Mouse (Mus musculus) heart, embryonic 16.5 days (tissue): Measurements from ENCODE around the gene Prkaa2. TPM values are rescaled to one million over a fixed set of nuclear protein-coding genes. Genes with fewer than 3 reads are reported as not detected.

Source experiments
- ATAC-seq: fragments of 200-750 bp; cut with Nextera tagmentation; replicated peaks from 2 replicates; pipeline ENCODE4 v1.8.0; 2017; ENCODE audit warnings: moderate number of reproducible peaks; ENCODE audit not compliant: insufficient read depth, low FRiP score; ENCODE audit errors: extremely low read depth
- H3K27ac ChIP-seq: fragments of 300-500 bp; sonication (generic); 2 replicates; pipeline ENCODE4 v1.5.1; 2014; ENCODE audit warnings: mild to moderate bottlenecking, low read length, control low read depth, moderate library complexity
- H3K27me3 ChIP-seq: fragments of 300-500 bp; sonication (generic); 2 replicates; pipeline ENCODE4 v1.6.1; 2014; ENCODE audit warnings: low read length, mixed read lengths; ENCODE audit not compliant: control insufficient read depth, insufficient read depth
- H3K36me3 ChIP-seq: fragments of 300-500 bp; sonication (generic); 2 replicates; pipeline ENCODE4 v1.6.1; 2014; ENCODE audit not compliant: control insufficient read depth, insufficient read depth
- H3K4me1 ChIP-seq: fragments of 300-500 bp; sonication (generic); 2 replicates; pipeline ENCODE4 v1.6.1; 2014; ENCODE audit warnings: low read length, mixed read lengths; ENCODE audit not compliant: control insufficient read depth, insufficient read depth
- H3K4me2 ChIP-seq: fragments of 300-500 bp; sonication (generic); 2 replicates; pipeline ENCODE4 v1.6.1; 2014; ENCODE audit warnings: low read depth, mild to moderate bottlenecking, control low read depth, low read length
- H3K4me3 ChIP-seq: fragments of 300-500 bp; sonication (generic); 2 replicates; pipeline ENCODE4 v1.5.1; 2014; ENCODE audit warnings: mild to moderate bottlenecking, control low read depth, low read length
- H3K9ac ChIP-seq: fragments of 300-500 bp; sonication (generic); 2 replicates; pipeline ENCODE4 v1.6.1; 2014; ENCODE audit warnings: low read length, control low read depth
- H3K9me3 ChIP-seq: fragments of 300-500 bp; sonication (generic); replicated peaks from 2 replicates; pipeline ENCODE4 v1.6.1; 2016; ENCODE audit warnings: low read length; ENCODE audit not compliant: control insufficient read depth
- WGBS: fragments of 180-500 bp; shearing (Covaris S2); extraction: QIAGEN DNeasy Blood & Tissue Kit; methylation state at CpG from one replicate; pipeline ENCODE4 v1.1.7; 2014; 5-methylcytosine and 5-hydroxymethylcytosine counted together
- polyA plus RNA-seq: library from polyadenylated mRNA; unstranded; fragments of >200 nt; fragmentation: Nextera tagmentation; extraction: Ambion mirVana; gene quantifications from 2 replicates; pipeline ENCODE4 v1.2.1, GENCODE M21; 2015

The Prkaa2 gene
- polyA plus RNA-seq, 1 experiment from 2014 or later: 45.3 TPM

GRCm38 (mm10) chr4:105111770-105112169, 2.1 kb upstream of the Prkaa2 start:
- no peaks in the 10 kb centered on the region for H3K27me3 ChIP-seq
- no peak overlapping the region for H3K4me2 ChIP-seq
- ATAC-seq: no peak
- H3K4me1 ChIP-seq: peaks cover 7% of the 10 kb centered on the region; the same call in 1 of the 2 replicates
- no peak overlapping the region for H3K27ac ChIP-seq
- WGBS: 79% methylated on average over 11 of the region's 11 CpGs
- no peak overlapping the region for H3K9ac ChIP-seq
- H3K36me3 ChIP-seq: no peaks in the 10 kb centered on the region
- H3K9me3 ChIP-seq: no peaks in the 10 kb centered on the region
- H3K4me3 ChIP-seq: no peak overlapping the region

- Histone ChIP-seq H3K36me3 (no peaks in the 10 kb centered on the region), H3K27ac (peak overlapping the region; percentile 98), H3K4me2 (peak overlapping the region; percentile 94), H3K27me3 (no peaks in the 10 kb centered on the region), H3K9me3 (no peaks in the 10 kb centered on the region), H3K9ac (peak overlapping the region; percentile 97), H3K4me1 (peaks cover 7% of the 10 kb centered on the region; the same call in 1 of the 2 replicates), H3K4me3 (peak overlapping the region; percentile 85)
- 57% methylated on average over 4 of the region's 4 CpGs for WGBS
- no peak for ATAC-seq
Observed at GRCm38 (mm10) chr4:105110684-105111035, 970 bp upstream of the Prkaa2 start.

- peak; percentile 42 for ATAC-seq
- H3K9ac ChIP-seq: peak overlapping the region; percentile 97
- H3K4me2 ChIP-seq: peak overlapping the region; percentile 94
- no peaks in the 10 kb centered on the region for H3K27me3 ChIP-seq
- H3K4me1 ChIP-seq: peaks cover 11% of the 10 kb centered on the region; the same call in 1 of the 2 replicates
- peak overlapping the region; percentile 98 for H3K27ac ChIP-seq
- H3K9me3 ChIP-seq: no peaks in the 10 kb centered on the region
- no peaks in the 10 kb centered on the region for H3K36me3 ChIP-seq
- H3K4me3 ChIP-seq: peak overlapping the region; percentile 85
- WGBS: 3% methylated on average over 24 of the region's 24 CpGs
Observed at GRCm38 (mm10) chr4:105109990-105110683, 447 bp upstream of the Prkaa2 start.

GRCm38 (mm10) chr4:105108641-105109198, 970 bp downstream of the Prkaa2 start:
- 18% methylated on average over 5 of the region's 5 CpGs for WGBS
- H3K9me3 ChIP-seq: no peaks in the 10 kb centered on the region
- H3K9ac ChIP-seq: peak overlapping the region; percentile 97
- peak overlapping the region; percentile 94 for H3K4me2 ChIP-seq
- peaks cover 13% of the 10 kb centered on the region; the same call in 1 of the 2 replicates for H3K4me1 ChIP-seq
- peak overlapping the region; percentile 98 for H3K27ac ChIP-seq
- H3K4me3 ChIP-seq: peak overlapping the region; percentile 85
- H3K36me3 ChIP-seq: no peaks in the 10 kb centered on the region
- no peaks in the 10 kb centered on the region for H3K27me3 ChIP-seq
- ATAC-seq: peak; percentile 8; the same call in 1 of the 2 replicates

GRCm38 (mm10) chr4:105107943-105108640, 1.6 kb downstream of the Prkaa2 start:
- peak overlapping the region; percentile 94 for H3K4me2 ChIP-seq
- ATAC-seq: no peak
- H3K27ac ChIP-seq: peak overlapping the region; percentile 98
- no peaks in the 10 kb centered on the region for H3K9me3 ChIP-seq
- H3K36me3 ChIP-seq: no peaks in the 10 kb centered on the region
- H3K9ac ChIP-seq: peak overlapping the region; percentile 97
- peaks cover 13% of the 10 kb centered on the region; the same call in 1 of the 2 replicates for H3K4me1 ChIP-seq
- H3K27me3 ChIP-seq: no peaks in the 10 kb centered on the region
- H3K4me3 ChIP-seq: peak overlapping the region; percentile 85
- 40% methylated on average over 12 of the region's 12 CpGs for WGBS

- no peaks in the 10 kb centered on the region for H3K27me3 ChIP-seq
Observed at GRCm38 (mm10) chr4:105104099-105104872, 5.4 kb downstream of the Prkaa2 start.

GRCm38 (mm10) chr4:105101337-105101688, 8.4 kb downstream of the Prkaa2 start:
- H3K27ac ChIP-seq: peak overlapping the region; percentile 97
- no peak overlapping the region for H3K4me3 ChIP-seq
- 22% methylated on average over 4 of the region's 4 CpGs for WGBS
- H3K4me1 ChIP-seq: peaks cover 26% of the 10 kb centered on the region
- peak overlapping the region; percentile 46; the same call in 1 of the 2 replicates for H3K4me2 ChIP-seq
- peak; percentile 92 for ATAC-seq
- H3K9me3 ChIP-seq: no peaks in the 10 kb centered on the region
- no peaks in the 10 kb centered on the region for H3K27me3 ChIP-seq
- H3K36me3 ChIP-seq: no peaks in the 10 kb centered on the region
- no peak overlapping the region for H3K9ac ChIP-seq

More at GRCm38 (mm10) chr4:105104099-105104872, 5.4 kb downstream of the Prkaa2 start:
- 69% methylated on average over 6 of the region's 6 CpGs for WGBS
- ATAC-seq: no peak
- peak overlapping the region; percentile 30 for H3K27ac ChIP-seq
- H3K36me3 ChIP-seq: no peaks in the 10 kb centered on the region
- no peak overlapping the region for H3K4me3 ChIP-seq
- peaks cover 10% of the 10 kb centered on the region; the same call in 1 of the 2 replicates for H3K4me1 ChIP-seq
- H3K9ac ChIP-seq: no peak overlapping the region
- H3K4me2 ChIP-seq: no peak overlapping the region
- no peaks in the 10 kb centered on the region for H3K9me3 ChIP-seq

GRCm38 (mm10) chr4:105100508-105101336, 9.0 kb downstream of the Prkaa2 start:
- no peaks in the 10 kb centered on the region for H3K9me3 ChIP-seq
- ATAC-seq: peak; percentile 89
- no peak overlapping the region for H3K4me3 ChIP-seq
- no peaks in the 10 kb centered on the region for H3K27me3 ChIP-seq
- H3K4me2 ChIP-seq: peak overlapping the region; percentile 46
- H3K36me3 ChIP-seq: no peaks in the 10 kb centered on the region
- 17% methylated on average over 5 of the region's 5 CpGs for WGBS
- H3K4me1 ChIP-seq: peaks cover 32% of the 10 kb centered on the region
- peak overlapping the region; percentile 41; the same call in 1 of the 2 replicates for H3K9ac ChIP-seq
- H3K27ac ChIP-seq: peak overlapping the region; percentile 97
